Mouse (Mus musculus) mesoderm, embryonic 11.5 days (tissue): Measurements from ENCODE around the gene Nmi.
"Not testable (repeated sequence)": the region's sequence is repeated elsewhere in the genome, so short reads cannot be mapped to it uniquely, and the experiment has no call there.

ENCODE experiments used
- DNase-seq: peaks from one replicate; pipeline ENCODE4 v3.0.0-alpha.2; 2012; ENCODE audit warnings: low read depth, low spot score

Nmi gene

GRCm38 (mm10) chr2:51973410-51973968, at the start of gene Nmi:
Gene Nmi, minus strand, starts transcription at chr2:51973494.
- no peak for DNase-seq

- DNase-seq, result no peak
These were observed 43.1 kb upstream of the Nmi start for GRCm38 (mm10) chr2:52016361-52016760.

- DNase-seq, result no peak
These were observed 40.1 kb upstream of the Nmi start for GRCm38 (mm10) chr2:52013306-52013820.

GRCm38 (mm10) chr2:52011820-52012219, 38.5 kb upstream of the Nmi start:
- DNase-seq, result not testable (repeated sequence)

- no peak for DNase-seq
These were observed 33.1 kb upstream of the Nmi start for GRCm38 (mm10) chr2:52006380-52006779.

- DNase-seq, result not testable (repeated sequence)
These were observed 29.0 kb upstream of the Nmi start for GRCm38 (mm10) chr2:52002299-52002698.

GRCm38 (mm10) chr2:52001521-52001920, 28.2 kb upstream of the Nmi start:
- no peak for DNase-seq

GRCm38 (mm10) chr2:51999996-52000395, 26.7 kb upstream of the Nmi start:
- DNase-seq, result no peak

GRCm38 (mm10) chr2:51991447-51991846, 18.2 kb upstream of the Nmi start:
- no peak for DNase-seq

- no peak for DNase-seq
These were observed 16.3 kb upstream of the Nmi start for GRCm38 (mm10) chr2:51989559-51989958.

GRCm38 (mm10) chr2:51986695-51987094, 13.4 kb upstream of the Nmi start:
- no peak for DNase-seq

- no peak for DNase-seq
These were observed 12.9 kb upstream of the Nmi start for GRCm38 (mm10) chr2:51986157-51986556.

GRCm38 (mm10) chr2:51985241-51985640, 11.9 kb upstream of the Nmi start:
- no peak for DNase-seq

GRCm38 (mm10) chr2:51982288-51982687, 9.0 kb upstream of the Nmi start:
- no peak for DNase-seq

- DNase-seq, result no peak
These were observed 8.3 kb upstream of the Nmi start for GRCm38 (mm10) chr2:51981630-51982029.

GRCm38 (mm10) chr2:51972641-51973409, 469 bp downstream of the Nmi start:
- peak; percentile 25 for DNase-seq

- no peak for DNase-seq
These were observed 1.2 kb downstream of the Nmi start for GRCm38 (mm10) chr2:51972142-51972541.

GRCm38 (mm10) chr2:51970897-51971296, 2.4 kb downstream of the Nmi start:
- no peak for DNase-seq

GRCm38 (mm10) chr2:51967288-51967687, 6.0 kb downstream of the Nmi start:
- DNase-seq, result no peak

GRCm38 (mm10) chr2:51953648-51954204, 19.6 kb downstream of the Nmi start:
- DNase-seq, result no peak

- peak; percentile 30 for DNase-seq
These were observed 22.4 kb downstream of the Nmi start for GRCm38 (mm10) chr2:51950876-51951275.

GRCm38 (mm10) chr2:51948105-51948830, 25.0 kb downstream of the Nmi start:
- DNase-seq, result no peak
